Mouse (Mus musculus) frontal cortex, adult 2 months (tissue): ENCODE results near the gene Cep63. TPM values are rescaled to one million over a fixed set of nuclear protein-coding genes. Genes with fewer than 3 reads are reported as not detected.

Experiments used
- DNase-seq, 2 experiments: peaks; one replicate each; pipeline ENCODE4 v3.0.0; 2022; ENCODE audit warnings: low spot score in 1 of 2; ENCODE audit errors: extremely low spot score in 1 of 2
- polyA plus RNA-seq: library from polyadenylated mRNA; depleted of rRNA; stranded (reverse); fragments of >200 nt; gene quantifications from 2 replicates; pipeline ENCODE4 v1.2.3, GENCODE M21; 2012; rRNA removed

The Cep63 gene
- polyA plus RNA-seq, result 35.8 and 44.6 TPM in 2 replicates

- DNase-seq, result peak; percentile 91 to 98
Measured at GRCm38 (mm10) chr9:102625983-102626838, at the start of gene Cep63, which contains the start of gene Anapc13. TSS of gene Cep63 (minus strand) at chr9:102626534. TSS of gene Anapc13 (plus strand) at chr9:102626296.

- DNase-seq, result no peak
Measured at GRCm38 (mm10) chr9:102675922-102676321, 49.6 kb upstream of the Cep63 start.

DNA sequence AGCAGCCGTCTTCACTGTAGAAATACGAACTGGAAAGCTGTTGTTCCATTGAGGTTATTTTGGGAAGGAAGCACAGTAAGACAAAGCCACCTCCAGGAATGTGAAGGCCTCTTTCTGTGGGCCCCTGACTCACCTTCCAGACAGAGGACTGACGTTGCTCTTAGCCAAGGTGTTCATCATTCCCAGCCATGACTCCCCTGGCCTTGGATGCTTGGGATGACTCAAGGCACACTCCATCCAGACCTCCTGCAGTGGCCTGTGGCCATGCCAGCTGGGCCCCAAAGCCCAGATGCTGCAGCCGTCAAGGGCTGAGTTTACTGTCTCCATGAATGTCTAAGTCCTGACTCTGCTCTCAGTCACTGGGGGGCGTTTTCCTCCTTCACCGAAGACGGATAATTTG is 47.0 kb upstream of the Cep63 start:
- no peak for DNase-seq

- DNase-seq, result no peak
Measured at GRCm38 (mm10) chr9:102668906-102669305, 42.6 kb upstream of the Cep63 start.

- DNase-seq, result no peak
Measured at GRCm38 (mm10) chr9:102668115-102668514, 41.8 kb upstream of the Cep63 start.

DNA sequence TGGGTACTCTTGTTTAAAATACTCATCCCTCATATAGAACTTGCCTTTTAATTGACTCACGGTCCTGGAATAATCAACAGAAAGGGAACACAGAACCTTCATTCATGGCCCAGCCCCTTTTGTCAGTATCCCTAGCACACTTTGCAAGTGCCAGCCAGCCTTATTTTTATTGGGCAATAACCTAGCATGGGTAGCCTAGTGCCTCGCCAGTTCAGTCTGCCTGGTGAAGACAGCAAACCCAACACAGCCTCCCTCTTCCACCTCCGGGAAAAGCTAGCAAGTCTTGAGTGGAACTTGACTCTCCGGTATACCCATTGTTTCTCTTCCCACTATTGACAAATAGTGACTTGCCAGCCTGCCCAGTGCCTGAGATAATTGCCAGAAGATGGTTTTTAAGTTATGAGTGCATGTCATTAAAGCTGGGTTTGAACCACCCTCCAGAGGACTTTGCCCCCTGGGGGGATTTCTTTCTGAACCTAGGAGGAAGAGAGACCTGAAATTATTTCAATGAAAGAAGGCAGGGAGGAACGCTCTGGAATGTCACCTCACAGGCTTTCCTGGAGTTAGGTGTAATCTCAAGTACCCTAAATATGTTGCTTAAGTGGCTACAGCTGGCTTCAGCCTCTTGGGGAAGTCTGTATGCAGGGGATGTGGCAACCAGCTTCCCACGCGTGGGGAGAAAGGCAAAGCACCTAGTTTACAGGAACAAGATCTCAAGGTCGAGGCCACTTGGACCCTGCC is 30.2 kb upstream of the Cep63 start:
- DNase-seq, result no peak

GRCm38 (mm10) chr9:102651199-102651720 is 24.9 kb upstream of the Cep63 start:
- no peak for DNase-seq

DNA sequence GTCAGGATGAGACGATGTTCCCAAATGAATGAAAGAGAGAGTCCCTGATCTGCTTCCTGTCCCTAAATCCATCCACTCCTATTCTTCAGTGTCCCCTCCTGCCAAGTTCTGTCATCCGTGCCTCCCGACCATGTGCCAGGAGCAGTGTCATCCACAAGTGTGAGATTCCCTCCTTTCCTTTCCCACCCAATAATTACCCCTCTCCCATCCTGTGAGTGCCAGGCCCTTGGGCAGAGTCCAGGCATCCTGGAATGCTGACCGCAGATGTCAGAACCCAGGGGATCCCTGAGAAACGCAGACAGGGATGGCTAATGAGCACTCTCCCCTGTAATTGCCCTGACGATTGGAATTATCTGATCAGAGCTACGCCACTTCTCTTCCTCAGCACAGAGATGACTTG is 24.3 kb upstream of the Cep63 start:
- no peak for DNase-seq

DNA sequence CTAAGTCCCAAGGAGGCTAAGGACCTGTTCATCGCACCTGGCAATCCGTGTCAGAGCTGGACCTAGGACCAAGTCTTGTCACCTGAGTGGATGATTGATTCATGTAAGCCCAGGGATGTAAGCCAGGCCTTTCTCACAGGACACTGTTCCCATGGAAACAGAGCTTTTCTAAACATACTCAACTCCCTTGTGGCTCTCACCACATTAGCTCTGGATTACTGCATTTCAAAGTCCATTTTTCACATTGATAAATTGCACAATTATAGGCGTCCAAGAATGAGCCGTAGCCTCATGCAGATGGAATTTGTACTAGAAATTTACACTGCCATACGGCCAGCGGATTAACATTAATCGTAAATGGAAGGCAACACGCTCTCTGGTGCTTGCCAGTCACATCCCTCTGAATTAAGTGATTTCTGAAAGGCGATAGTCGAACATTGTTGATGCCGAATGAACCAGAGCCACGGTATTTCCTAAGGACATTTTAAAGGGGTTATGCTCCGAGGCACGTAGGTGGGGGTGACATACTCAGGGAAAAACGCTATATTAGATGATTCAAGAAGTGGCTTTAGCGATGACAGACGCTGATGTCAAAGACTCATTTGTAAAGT is 23.7 kb upstream of the Cep63 start:
- DNase-seq, result no peak

DNA sequence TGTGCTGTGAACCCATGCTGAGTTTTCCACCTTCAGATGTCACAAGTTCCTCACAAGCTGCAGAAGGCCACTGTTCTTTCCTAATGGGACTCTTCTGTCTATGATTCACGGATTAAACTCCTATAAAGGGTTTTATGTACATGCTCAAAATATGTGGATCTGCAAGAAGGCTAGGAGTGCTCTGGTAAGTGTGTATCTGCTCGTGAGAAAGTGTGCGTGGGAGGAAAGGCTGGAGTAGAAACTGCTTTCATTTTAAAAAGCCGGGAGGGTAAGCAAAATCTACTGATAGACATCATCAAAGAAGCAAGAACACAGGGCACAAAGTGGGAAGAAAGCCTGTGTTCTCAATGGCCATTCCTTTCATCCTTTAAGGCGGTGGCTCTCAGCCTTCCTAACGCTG is 20.7 kb upstream of the Cep63 start:
- peak in 1 of 2 experiments; percentile 42 for DNase-seq

- no peak for DNase-seq
Measured at GRCm38 (mm10) chr9:102645119-102645695, 18.9 kb upstream of the Cep63 start.

DNA sequence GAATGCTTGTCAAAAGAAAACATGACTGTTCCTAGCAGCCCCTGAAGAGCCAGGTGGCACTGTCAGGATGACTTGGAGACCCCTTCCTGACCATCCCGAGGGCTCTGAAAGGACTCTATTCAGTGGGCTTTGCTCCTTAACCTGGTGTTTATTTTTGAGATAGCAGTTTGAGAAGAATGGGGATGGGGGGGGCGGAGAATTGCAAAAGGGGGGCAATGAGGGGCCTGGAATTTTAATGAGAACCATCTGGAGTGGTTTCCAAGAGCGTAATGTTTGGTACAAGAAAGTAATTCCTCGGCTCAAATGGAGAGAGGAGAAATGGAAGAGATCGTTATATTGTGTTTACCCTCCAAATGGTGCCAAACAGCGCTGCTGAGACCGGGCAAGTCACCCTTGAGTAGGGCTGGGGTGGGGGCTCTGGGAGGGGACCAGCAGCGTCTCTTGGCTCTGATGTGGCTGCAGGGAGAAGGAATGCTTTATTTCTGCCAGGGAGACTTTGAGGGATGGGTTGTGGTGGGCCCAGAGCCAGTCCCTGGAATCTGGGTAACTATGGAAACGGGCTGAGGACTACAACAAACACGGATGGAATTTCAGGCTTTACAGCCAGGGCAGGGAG is 17.3 kb upstream of the Cep63 start:
- peak in 1 of 2 experiments; percentile 39 for DNase-seq

DNA sequence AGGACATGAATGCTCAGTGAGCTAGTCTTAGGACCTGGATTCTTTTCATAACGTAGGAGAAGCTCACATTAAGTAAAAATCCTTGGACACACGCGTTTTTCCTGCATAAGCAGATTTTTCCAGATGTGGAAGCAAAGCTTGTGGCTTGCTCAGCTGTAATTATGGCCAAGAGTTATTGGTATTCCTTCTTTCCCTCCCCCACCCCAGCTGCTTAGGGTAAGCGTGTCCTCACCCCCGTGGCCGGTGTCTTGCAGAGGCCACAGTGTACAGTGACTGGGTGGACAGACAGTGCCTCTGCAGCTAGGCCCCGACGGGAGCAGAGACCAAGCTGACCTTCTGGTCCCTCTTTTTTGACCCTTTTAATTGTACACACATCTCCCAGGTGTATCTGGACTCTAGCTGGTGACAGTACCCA is 16.7 kb upstream of the Cep63 start:
- no peak for DNase-seq

DNA sequence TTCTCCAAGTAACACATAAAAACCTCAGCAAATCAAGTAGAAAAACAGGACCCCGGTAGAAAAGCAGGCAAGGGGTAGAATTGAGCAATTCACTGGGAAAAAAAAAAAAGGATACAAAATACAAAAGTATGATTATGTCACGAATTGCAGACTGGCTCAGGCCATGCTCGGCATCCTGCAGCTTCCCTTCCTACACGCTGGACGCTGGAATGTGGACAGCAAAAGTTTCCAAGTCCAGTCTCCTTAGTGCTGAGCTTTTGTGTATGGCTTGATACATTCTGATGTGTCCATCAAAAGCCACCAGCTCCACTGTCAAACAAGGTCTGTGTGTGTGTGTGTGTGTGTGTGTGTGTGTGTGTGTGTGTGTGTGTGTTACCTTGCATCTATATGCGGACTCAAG is 15.2 kb upstream of the Cep63 start:
- DNase-seq, result no peak

- DNase-seq, result no peak
Measured at GRCm38 (mm10) chr9:102639510-102639909, 13.2 kb upstream of the Cep63 start.

DNA sequence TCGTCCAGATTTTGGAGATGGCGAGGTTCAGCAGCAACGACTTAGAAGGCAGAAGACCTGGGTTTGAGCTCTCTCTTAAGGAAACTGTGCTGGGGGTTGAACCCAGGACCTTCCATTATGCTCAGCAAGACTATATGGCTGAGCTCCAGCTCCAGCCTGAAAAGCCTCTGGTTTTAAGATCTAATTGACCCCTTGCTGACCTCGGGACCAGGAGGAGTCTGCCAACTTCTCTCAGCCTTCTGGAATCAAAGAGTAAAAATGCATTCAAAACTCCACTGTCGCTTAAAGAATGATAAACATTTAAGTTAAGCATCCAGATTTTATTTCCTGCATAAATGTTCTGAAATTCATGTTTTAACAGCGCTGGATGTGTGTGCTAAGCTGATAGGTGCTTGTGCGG is 12.6 kb upstream of the Cep63 start:
- no peak for DNase-seq

DNA sequence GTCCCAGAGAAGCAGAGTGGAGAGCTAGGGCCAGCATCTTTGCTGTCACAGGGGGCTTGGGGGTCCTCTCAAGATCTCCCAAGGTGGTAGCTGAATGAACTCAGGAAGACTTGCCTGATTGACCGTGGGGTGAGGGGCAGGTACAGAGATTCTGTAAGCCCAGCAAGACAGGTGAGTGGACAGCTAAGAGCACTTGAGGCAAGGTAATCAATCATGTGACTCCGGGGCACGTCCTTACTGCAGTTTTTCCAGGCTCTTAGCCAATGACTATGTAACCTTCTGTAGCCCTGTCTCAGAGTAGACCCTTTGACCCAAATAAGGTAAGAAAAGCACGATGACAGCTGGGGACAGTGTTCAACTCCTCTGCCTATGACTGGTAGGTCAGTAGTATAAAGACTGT is 10.8 kb upstream of the Cep63 start:
- no peak for DNase-seq

DNA sequence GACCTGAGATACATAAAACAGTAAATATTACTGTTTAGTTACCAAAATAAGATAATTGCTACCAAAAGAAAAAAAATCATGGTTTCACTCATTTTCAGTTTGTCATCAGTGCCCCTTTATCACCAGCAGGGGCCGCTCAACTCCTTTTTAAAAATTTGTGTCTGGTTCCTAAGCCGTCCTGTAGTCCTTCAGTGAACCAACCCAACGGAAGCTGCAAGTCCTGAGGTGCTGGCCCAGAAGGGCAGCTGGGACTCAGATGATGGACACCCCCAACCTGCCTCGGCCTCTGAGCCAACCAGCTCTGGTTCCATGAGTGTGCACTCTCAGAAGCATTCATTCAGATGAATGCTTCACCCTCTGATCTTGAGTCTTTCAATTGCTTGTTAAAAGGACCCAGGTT is 10.2 kb upstream of the Cep63 start:
- peak in 1 of 2 experiments; percentile 77 for DNase-seq

GRCm38 (mm10) chr9:102634453-102634852 is 8.1 kb upstream of the Cep63 start:
- no peak for DNase-seq

GRCm38 (mm10) chr9:102632923-102633537 is 6.7 kb upstream of the Cep63 start:
- peak in 1 of 2 experiments; percentile 87 for DNase-seq
